Mouse (Mus musculus): ENCODE measurements around the gene Catsperg2. TPM values are rescaled to one million over a fixed set of nuclear protein-coding genes. Genes with fewer than 3 reads are reported as not detected.
"Not testable (repeated sequence)": the region's sequence is repeated elsewhere in the genome, so short reads cannot be mapped to it uniquely, and the experiment has no call there.

Gene Catsperg2
- polyA plus RNA-seq (2016; fragmentation: Nextera tagmentation; extraction: Ambion mirVana), result 0.10 TPM in 1 of 2 replicates, not detected in the other

DNA sequence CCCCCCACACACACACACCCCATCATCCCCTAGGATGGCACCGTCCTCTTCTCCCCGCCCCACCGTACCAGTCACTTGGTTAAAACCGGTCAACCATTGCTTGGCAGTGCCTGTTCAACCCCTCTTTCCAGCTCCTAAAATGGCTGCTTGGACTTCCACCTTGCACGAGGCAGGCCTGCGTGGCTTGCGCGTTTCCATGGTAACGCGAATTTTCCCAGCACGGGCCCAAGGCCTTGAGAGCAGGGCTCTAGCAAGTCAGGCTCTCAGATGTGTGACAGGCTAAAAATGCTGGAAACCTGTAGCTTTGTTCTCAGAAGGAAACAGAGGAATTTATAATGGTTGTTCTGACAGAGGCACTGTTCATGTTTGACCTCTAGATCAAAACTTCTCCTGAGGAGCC lies at the start of gene Catsperg2:
Catsperg2 (minus strand) TSS at position 173 of the 400 bp plus-strand sequence.
- H3K27ac ChIP-seq; H3K27me3 ChIP-seq (ENCODE audit: low read depth, poor library complexity, severe bottlenecking); H3K36me3 ChIP-seq; H3K4me1 ChIP-seq; DNase-seq (ENCODE audit: low spot score); H3K4me3 ChIP-seq; H3K9me3 ChIP-seq (replicated peaks): not testable (repeated sequence)
- 61% methylated on average over 11 of the region's 11 CpGs for WGBS

DNA sequence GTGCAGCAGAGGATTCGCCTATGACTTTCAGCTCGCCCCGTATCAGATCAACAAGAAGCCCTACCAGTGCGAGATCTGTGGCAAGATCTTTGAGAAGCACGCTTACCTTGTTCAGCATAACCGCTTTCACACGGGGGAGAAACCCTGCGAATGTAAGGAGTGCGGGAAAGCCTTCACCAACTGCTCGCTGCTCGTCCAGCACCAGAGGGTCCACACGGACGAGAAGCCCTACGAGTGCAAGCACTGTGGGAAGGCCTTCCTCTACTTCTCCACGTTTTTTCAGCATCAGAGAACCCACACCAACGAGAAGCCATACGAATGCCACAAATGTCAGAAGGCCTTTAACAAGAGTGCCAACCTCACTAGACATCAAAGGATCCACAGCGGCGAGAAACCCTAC lies 49.7 kb upstream of the Catsperg2 start:
- H3K27me3 ChIP-seq (ENCODE audit: low read depth, poor library complexity, severe bottlenecking), result no peaks in the 10 kb centered on the region
- H3K9me3 ChIP-seq (replicated peaks), result no peaks in the 10 kb centered on the region
- DNase-seq (ENCODE audit: low spot score), result no peak
- peaks cover 81% of the 10 kb centered on the region for H3K36me3 ChIP-seq
- no peak overlapping the region for H3K4me3 ChIP-seq
- no peak overlapping the region for H3K27ac ChIP-seq
- 95% methylated on average over 19 of the region's 19 CpGs for WGBS
- no peaks in the 10 kb centered on the region for H3K4me1 ChIP-seq

DNA sequence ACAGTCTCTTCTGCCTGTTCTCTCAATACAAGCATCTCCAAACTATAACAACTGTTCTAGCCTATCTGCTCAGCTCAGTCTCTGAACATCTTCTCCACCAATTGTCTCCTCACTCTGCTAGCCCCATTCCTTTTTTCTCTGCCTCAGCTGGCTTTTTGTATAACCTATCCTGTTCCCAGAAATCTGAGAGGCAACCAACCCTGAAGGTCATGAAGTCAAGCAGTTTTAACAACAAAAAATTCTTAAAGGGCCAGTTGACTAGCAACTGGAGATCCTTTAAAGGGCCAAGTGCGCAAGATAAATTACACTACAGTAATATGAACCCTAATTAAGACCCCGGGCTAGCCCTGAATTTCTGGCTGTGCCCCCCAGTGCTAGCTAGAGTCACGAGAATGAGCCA lies 47.5 kb upstream of the Catsperg2 start:
- Histone ChIP-seq H3K4me1 (peaks cover 3% of the 10 kb centered on the region), H3K27ac (no peak overlapping the region), H3K4me3 (no peak overlapping the region), H3K9me3 (replicated peaks) (no peaks in the 10 kb centered on the region), H3K27me3 (ENCODE audit: low read depth, poor library complexity, severe bottlenecking) (no peaks in the 10 kb centered on the region), H3K36me3 (peaks cover 84% of the 10 kb centered on the region)
- 96% methylated on average over 3 of the region's 3 CpGs for WGBS
- no peak for DNase-seq (ENCODE audit: low spot score)

DNA sequence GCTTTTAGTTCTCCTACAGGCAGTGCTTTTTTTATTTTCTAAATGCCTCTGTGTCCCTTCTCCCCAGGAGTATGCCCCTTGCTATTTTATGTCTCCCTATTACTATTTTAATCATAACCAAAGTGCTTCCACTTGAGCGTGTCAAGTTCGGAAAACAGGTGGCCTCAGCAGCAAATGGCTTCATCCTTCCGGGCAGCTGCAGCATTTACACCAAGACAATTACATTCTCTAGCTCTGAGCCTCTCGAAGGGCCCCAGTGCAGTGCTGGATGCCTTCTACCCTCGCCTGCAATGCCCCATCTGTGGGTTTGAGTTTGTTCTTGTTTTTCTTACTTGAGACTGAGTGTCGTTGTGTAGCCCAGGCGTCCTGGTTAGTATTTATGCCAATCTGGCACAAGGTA lies 46.7 kb upstream of the Catsperg2 start:
- H3K27me3 ChIP-seq (ENCODE audit: low read depth, poor library complexity, severe bottlenecking), result no peaks in the 10 kb centered on the region
- no peak overlapping the region for H3K27ac ChIP-seq
- H3K4me1 ChIP-seq, result peaks cover 8% of the 10 kb centered on the region
- H3K9me3 ChIP-seq (replicated peaks), result no peaks in the 10 kb centered on the region
- H3K4me3 ChIP-seq, result no peak overlapping the region
- H3K36me3 ChIP-seq, result peaks cover 76% of the 10 kb centered on the region
- DNase-seq (ENCODE audit: low spot score), result no peak
- 94% methylated on average over 7 of the region's 7 CpGs for WGBS

DNA sequence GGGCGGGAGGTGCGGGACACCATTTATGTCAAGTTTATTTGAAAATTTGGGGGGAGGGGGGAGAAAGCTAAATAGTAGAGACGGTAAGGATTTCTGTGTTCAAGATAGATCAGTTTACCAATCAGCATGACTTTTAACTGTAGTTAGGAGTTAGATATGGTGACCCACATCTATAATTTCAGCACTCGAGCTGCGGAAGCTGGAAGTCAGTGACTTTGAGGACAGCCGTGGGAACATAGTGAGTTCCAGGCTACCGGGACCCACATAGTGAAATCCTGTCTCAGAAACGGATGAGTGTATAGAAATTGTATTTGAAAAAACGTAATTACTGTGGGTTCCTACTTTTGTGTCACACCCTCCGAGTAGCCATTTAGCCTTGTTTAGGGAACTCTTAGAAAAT lies 42.1 kb upstream of the Catsperg2 start:
- peaks cover 31% of the 10 kb centered on the region for H3K36me3 ChIP-seq
- peak overlapping the region; percentile 88 for H3K27ac ChIP-seq
- no peaks in the 10 kb centered on the region for H3K27me3 ChIP-seq (ENCODE audit: low read depth, poor library complexity, severe bottlenecking)
- peaks cover 12% of the 10 kb centered on the region for H3K4me1 ChIP-seq
- WGBS, result 8% methylated on average over 10 of the region's 10 CpGs
- no peaks in the 10 kb centered on the region for H3K9me3 ChIP-seq (replicated peaks)
- DNase-seq (ENCODE audit: low spot score), result no peak
- H3K4me3 ChIP-seq, result peak overlapping the region; percentile 78

DNA sequence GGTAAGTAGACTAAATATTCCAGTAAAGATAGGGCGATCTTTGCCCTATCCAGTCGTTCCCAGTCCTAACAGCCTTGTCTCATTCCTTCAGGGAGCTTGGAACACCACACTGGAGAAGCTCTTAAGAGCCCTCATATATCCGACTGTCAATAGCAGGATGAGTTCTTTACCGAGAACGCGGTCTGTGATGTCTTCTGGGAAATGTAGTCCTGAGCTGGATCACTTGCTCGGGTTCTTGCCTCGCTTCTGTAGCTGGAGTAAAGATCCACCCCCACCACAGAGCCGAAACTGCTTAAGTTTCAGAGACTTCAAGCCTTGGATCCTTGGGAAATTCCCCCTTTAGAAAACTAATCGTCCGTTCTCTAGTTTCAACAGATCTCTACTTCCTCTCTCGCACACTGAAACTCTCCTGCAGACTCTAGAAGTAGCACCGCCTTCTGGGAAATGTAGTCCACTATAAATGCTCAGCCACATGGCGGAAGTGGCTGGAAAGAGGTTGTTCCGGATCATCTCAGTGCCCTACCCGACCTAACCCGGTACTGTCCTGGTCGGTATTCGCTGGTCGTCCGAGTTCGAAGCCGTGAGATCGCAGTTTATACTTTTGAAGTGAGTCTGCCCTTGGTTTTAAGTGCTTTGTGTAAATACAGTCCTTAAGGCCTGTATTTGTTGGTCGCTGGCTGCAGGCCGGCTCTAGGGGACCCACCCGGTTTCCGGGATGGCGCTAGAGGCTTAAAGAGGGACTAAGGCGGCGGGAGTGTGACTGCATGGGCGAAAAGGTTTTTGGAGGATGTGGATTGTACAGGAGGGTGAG lies 41.5 kb upstream of the Catsperg2 start, which contains the start of gene Zfp84:
Zfp84 (plus strand) TSS at position 463 of the 811 bp plus-strand sequence.
- no peaks in the 10 kb centered on the region for H3K27me3 ChIP-seq (ENCODE audit: low read depth, poor library complexity, severe bottlenecking)
- WGBS, result under 1% methylated on average over 32 of the region's 32 CpGs
- H3K27ac ChIP-seq, result peak within 1 kb of the TSS; percentile 88

DNA sequence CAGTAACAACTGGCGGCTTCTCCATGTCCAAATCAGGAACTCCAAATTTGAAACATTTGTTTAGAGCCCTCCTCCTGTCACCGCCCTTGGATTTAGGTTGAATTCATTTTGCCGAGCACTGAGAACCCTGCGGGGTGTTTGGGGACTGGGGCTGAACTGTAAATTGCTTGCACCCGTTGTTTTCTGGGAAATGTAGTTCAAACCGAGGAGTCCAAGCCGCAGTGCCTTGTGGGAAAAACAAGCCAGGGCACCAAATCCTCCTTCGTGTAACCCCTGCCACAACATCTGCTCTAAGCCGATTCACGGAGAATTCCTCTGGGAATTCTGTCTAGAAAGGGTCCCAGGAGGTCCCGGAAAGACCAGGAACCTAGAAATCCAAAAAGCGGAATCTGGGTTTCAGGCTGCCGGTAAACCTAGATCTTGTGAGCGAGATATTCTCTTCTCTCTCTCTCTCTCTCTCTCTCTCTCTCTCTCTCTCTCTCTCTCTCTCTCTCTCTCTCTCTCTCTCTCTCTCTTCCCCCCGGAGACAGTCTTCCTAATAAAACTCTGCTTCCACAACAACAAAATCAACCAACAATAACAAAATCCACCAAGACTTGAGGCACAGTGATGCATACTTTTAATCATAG lies 40.3 kb upstream of the Catsperg2 start:
- H3K4me1 ChIP-seq, result peaks cover 12% of the 10 kb centered on the region

More for the DNA sequence above, 41.5 kb upstream of the Catsperg2 start, which contains the start of gene Zfp84:
- DNase-seq (ENCODE audit: low spot score), result peak; percentile 83
- peaks cover 12% of the 10 kb centered on the region for H3K4me1 ChIP-seq
- H3K9me3 ChIP-seq (replicated peaks), result no peaks in the 10 kb centered on the region
- H3K4me3 ChIP-seq, result peak within 1 kb of the TSS; percentile 78
- H3K36me3 ChIP-seq, result peaks cover 24% of the 10 kb centered on the region

DNA sequence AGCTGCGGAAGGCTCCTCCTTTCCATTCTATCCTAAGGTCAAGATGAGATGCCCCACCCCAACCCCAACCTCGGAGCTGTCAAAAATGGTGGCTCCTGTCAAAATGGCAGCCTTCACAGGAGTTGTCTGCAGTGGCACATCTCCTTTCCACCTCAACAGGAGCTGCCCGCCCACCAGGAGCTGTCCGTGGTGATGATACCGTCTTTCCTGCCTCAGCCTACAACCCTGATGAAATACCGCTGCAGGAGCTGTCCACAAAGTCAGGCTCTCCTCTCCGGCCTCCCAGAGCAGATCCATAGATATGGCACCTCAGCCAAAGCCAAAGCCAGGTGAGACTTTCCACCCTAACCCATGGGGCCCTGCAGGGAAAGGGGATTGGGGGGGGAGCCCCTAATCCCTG lies 37.9 kb upstream of the Catsperg2 start:
- Histone ChIP-seq H3K4me1 (peaks cover 12% of the 10 kb centered on the region), H3K27me3 (ENCODE audit: low read depth, poor library complexity, severe bottlenecking) (no peaks in the 10 kb centered on the region), H3K36me3 (no peaks in the 10 kb centered on the region), H3K4me3 (no peak overlapping the region), H3K27ac (no peak overlapping the region), H3K9me3 (replicated peaks) (no peaks in the 10 kb centered on the region)
- 77% methylated on average over 7 of the region's 7 CpGs for WGBS
- DNase-seq (ENCODE audit: low spot score), result no peak

More for the DNA sequence above, 40.3 kb upstream of the Catsperg2 start:
- WGBS, result 1% methylated on average over 15 of the region's 15 CpGs
- Histone ChIP-seq H3K4me3 (peak overlapping the region; percentile 78), H3K27ac (peak overlapping the region; percentile 71), H3K9me3 (replicated peaks) (no peaks in the 10 kb centered on the region), H3K36me3 (peaks cover 14% of the 10 kb centered on the region), H3K27me3 (ENCODE audit: low read depth, poor library complexity, severe bottlenecking) (no peaks in the 10 kb centered on the region)
- DNase-seq (ENCODE audit: low spot score), result peak; percentile 76

DNA sequence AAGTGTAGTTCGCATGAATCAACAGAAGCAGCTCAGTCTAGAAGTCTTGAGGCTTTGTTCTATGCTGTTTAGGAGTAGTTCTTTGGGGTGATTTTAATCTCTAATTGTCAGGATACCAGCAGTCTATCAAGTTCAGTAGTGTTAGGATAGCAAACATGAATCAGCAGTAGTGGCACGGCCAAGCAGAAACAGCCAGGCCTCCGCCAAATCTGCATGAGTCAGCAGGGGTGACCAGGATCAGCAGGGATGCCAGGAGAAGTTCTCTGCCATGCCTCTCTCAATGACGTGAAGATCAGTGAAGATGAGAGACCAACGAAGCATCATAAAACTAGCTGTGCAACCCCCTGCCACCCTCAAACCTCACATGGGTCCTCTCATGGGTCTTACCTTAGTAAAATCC lies 33.6 kb upstream of the Catsperg2 start:
- WGBS, result 93% methylated on average over 5 of the region's 5 CpGs
- Histone ChIP-seq H3K27ac (no peak overlapping the region), H3K4me3 (no peak overlapping the region), H3K36me3 (no peaks in the 10 kb centered on the region), H3K27me3 (ENCODE audit: low read depth, poor library complexity, severe bottlenecking) (no peaks in the 10 kb centered on the region), H3K4me1 (no peaks in the 10 kb centered on the region), H3K9me3 (replicated peaks) (no peaks in the 10 kb centered on the region; the same call in 1 of the 2 replicates)
- no peak for DNase-seq (ENCODE audit: low spot score)

DNA sequence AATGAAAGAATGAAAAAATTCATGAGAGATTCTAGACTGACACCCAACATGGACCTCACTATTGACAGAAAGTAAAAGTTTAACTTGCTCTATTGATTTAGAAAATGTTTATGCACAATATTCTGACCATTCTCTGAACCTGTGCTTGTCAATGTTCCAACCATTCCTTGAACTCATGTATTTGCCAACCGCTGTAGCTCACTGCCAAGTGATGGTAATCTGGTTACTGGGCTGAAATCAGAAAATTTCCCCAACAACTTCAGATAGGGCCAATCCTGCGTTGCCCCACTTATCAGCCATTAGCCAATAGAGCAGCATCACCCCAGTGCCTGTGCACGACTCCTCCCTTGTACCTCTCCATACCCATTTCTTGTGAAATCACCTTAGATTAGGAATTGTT lies 15.4 kb upstream of the Catsperg2 start:
- Histone ChIP-seq H3K27ac (no peak overlapping the region), H3K36me3 (no peaks in the 10 kb centered on the region), H3K4me1 (no peaks in the 10 kb centered on the region), H3K27me3 (ENCODE audit: low read depth, poor library complexity, severe bottlenecking) (no peaks in the 10 kb centered on the region), H3K9me3 (replicated peaks) (no peaks in the 10 kb centered on the region), H3K4me3 (no peak overlapping the region)
- WGBS, result 85% methylated on average over 3 of the region's 3 CpGs
- no peak for DNase-seq (ENCODE audit: low spot score)

DNA sequence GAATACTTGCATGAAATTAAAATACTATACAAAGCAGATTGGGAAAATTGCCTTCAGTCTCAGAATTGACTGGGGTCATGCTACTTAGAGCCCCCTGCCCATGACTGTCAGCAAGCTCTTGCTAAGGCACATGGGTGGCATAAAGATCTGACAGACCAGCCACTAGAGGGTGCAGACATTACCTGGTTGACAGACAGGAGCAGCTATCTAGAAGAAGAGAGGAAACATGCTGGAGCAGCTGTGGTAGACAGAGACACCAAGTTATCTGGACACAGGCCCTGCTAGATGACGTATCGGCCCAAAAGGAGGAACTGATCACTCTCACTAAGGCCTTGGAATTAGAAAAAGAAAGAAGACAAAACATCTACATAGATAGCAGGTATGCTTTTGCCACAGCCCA lies 1.2 kb upstream of the Catsperg2 start:
- no peaks in the 10 kb centered on the region for H3K27me3 ChIP-seq (ENCODE audit: low read depth, poor library complexity, severe bottlenecking)
- 86% methylated on average over 2 of the region's 2 CpGs for WGBS
- H3K9me3 ChIP-seq (replicated peaks), result peaks cover 2% of the 10 kb centered on the region; the same call in 1 of the 2 replicates
- no peak for DNase-seq (ENCODE audit: low spot score)
- no peak overlapping the region for H3K4me3 ChIP-seq
- no peaks in the 10 kb centered on the region for H3K36me3 ChIP-seq
- no peak overlapping the region for H3K27ac ChIP-seq
- H3K4me1 ChIP-seq, result 0 out of 2 replicates have a peak, but pooled peaks cover 5% of the 10 kb centered on the region

DNA sequence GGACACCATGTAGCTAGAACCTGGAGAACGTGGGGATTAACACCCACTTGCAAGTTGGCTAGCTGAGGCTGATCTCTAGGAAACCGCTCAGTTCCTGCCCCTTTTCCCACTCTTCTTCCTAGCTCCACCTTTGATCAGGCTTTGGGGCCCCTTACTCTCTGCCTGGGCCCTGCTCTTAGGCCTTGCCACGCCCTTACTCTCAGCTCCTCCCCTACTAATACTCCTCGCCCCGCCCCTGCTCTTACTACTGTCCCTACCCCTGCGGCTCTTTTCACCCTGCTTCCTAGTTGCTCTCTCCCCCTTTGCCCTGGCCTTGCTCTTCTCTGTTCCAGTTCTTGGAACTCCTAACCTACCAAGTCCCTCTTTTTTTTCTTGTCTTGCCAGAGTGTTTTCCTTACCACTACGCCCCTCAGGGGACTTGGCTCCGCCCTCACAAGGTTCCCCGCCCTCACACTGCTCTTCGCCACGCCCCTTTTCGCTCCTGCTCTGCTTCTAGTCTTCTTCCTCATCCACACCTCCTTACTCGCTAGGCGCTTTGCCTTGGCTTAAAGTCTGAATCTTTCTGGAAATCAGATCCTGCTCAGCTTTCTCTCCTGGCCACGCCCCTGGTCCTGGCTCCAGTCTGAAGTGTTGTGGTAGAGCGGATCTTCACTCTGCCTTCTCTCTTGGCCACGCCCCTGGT lies 1.2 kb downstream of the Catsperg2 start:
- not testable (repeated sequence) for H3K27ac ChIP-seq
- WGBS, result 24% methylated on average over 17 of the region's 17 CpGs

DNA sequence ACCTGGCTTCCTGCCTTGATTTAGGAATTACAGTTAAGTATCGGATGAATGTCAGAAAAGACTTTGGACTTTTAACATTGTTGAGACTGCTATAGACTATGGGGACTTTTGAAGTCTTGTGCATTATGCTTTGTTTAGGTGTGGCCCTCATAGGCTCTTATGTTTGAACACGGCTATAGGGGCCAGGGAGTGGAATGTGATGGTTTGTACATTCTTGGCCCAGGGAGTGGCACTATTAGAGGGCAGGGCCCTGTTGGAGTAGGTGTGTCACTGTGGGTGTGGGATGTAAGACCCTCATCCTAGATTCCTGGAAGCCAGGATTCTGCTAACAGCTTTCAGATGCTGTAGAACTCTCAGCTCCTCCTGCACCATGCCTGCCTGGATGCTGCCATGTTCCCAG lies 17.9 kb downstream of the Catsperg2 start:
- H3K4me3 ChIP-seq; H3K27ac ChIP-seq; H3K36me3 ChIP-seq; H3K27me3 ChIP-seq (ENCODE audit: low read depth, poor library complexity, severe bottlenecking); H3K9me3 ChIP-seq (replicated peaks); H3K4me1 ChIP-seq; DNase-seq (ENCODE audit: low spot score): not testable (repeated sequence)
- WGBS, result 87% methylated on average over 2 of the region's 2 CpGs

More for the DNA sequence above, 1.2 kb downstream of the Catsperg2 start:
- H3K9me3 ChIP-seq (replicated peaks); H3K36me3 ChIP-seq; H3K4me3 ChIP-seq; H3K4me1 ChIP-seq; H3K27me3 ChIP-seq (ENCODE audit: low read depth, poor library complexity, severe bottlenecking): not testable (repeated sequence)
- DNase-seq (ENCODE audit: low spot score), result peak; percentile 31
